Mouse (Mus musculus): Measurements from ENCODE around the gene St6galnac3.

Gene St6galnac3

DNA sequence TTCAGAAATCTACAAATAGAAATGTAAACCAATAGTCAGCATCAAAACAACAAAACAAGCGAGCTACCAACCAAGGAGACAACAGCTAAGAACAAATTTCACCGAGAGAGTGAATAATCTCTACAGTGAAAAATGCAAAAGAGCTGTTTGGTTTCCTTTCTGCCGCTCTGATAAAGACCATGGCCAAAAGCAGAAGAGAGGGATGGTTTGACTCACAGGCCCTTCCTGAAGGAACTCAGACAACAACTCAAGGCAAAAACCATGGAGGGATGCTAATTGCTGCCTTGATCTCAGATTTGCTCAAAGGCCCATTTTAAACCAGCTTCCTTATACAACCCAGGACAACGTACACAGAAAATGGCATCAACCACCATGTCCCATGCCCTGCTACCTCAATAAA, 437.4 kb downstream of the St6galnac3 start:
- ATAC-seq (ENCODE audit: low TSS enrichment), result no peak

DNA sequence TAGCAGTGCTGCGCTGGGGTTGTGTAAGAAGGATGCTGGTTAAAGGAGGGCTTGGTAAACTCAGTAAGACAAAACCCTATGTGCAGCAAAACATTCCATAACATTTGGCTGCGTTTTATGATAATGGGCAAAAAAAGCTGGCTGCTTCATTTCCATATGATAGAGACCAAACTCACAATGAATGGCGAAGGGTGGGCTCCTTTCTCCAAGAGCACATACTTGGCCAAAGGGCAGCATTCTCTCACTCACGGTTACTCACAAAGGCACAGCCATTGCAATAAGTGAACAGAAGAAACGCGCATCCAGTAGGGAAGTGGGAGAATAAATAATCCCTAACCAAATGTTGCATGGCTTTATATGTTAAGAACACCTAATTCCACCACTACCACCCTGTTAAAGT, 437.9 kb downstream of the St6galnac3 start:
- no peak for ATAC-seq (ENCODE audit: low TSS enrichment)

DNA sequence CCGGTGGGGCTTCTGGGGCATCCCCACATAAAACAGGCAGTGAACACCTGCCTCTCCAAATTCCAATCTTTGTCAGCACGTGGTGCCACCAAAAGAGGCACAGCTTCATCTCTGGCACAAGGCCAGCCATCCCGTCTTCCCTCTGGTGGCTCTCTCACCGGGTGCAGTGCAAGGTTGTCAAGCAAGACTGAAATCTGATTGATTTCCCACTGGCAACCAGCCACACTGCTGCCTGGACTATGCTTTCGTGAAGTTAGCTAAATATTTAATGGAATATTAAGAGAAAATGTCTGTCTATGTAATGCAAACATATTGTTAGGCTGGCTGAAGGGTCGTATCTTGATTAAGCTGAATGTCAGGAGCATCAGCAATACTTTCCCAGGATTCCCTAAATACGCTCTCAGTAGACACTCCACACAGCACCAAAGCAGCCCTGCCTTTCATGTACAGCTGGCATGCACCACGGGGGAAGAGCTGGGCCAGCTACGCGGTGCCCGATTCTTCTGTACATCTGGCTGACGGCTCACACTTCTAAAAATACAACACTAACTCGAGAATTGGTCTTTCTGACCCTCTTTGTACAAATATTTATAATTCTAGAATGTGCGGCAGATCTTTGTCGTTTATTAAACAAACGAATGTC, 442.7 kb downstream of the St6galnac3 start:
- ATAC-seq (ENCODE audit: low TSS enrichment), result peak; percentile 39; the same call in 1 of the 2 replicates

DNA sequence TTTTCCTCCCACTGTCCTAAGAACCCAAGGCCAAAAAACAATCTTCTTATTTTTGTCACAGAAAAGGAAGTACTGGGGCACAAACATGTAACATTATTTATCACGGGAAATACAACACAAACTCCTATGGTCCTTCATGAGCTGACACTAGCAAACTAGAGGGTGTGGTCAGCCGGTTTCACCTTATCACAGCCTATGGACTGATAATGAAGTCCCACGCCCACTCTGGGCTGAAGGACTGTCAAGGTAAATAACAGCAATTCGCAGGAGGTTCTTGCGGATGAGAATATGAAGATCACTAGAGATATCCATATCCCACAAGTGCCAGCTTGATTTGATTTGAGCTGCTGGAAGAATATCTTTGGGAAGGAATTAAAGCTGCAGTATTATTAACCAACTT, 446.7 kb downstream of the St6galnac3 start:
- no peak for ATAC-seq (ENCODE audit: low TSS enrichment)

DNA sequence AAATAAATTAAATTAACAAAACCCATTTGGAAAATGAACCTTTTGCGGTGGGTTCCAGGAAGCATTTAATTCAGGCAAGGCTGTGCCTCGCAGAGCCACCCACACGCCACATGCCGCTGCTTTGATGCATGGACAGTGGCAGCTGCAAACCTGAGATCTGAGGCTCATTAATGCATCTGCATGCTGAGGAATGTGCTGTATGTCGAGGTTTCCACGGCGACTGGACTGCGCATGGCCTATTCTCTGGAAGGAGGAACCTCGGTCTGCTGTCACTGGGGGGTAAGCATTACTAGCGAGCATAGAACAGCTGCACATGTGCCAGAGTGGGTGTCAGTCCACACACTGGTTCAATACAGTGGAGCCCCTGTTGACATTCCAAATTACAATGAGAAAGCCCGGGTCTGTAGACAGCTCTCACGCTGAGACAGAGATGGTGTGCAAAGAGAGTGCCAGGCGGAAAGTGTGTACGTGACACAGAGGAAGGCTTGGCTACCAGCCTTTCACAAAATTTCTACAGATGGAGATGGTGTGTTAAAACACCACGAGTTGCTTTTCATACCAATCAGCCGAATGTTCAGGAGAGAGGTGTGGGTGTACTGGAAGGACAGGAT, 447.5 kb downstream of the St6galnac3 start:
- peak; percentile 84 for ATAC-seq (ENCODE audit: low TSS enrichment)

DNA sequence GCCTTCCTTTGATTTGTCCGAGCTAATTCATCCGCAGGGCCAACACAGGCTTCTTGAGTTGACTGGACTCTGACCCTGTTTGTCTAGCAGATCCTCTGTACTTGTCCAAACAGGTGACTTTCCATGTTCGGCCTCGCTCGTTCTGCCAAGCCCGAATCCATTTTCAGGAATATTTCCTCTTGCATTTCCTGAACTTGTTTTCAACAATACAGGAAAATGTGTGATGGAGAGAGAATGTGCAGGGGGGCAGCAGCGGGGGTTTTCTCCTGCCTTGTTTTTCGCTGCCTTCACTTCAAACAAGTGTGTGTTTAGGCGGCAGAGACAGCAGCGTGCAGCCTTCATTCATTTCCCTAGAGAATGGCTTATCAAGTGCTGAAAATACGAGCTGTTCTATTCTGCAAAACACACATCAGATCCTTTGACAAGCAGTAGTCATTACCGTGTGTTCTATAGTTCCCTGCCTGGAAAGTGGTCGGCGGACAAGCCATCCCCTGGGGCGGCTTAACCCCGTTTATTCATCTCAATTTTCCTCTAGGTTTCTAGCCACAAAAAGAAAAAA, 448.1 kb downstream of the St6galnac3 start:
- ATAC-seq (ENCODE audit: low TSS enrichment), result no peak; the same call in 1 of the 2 replicates

DNA sequence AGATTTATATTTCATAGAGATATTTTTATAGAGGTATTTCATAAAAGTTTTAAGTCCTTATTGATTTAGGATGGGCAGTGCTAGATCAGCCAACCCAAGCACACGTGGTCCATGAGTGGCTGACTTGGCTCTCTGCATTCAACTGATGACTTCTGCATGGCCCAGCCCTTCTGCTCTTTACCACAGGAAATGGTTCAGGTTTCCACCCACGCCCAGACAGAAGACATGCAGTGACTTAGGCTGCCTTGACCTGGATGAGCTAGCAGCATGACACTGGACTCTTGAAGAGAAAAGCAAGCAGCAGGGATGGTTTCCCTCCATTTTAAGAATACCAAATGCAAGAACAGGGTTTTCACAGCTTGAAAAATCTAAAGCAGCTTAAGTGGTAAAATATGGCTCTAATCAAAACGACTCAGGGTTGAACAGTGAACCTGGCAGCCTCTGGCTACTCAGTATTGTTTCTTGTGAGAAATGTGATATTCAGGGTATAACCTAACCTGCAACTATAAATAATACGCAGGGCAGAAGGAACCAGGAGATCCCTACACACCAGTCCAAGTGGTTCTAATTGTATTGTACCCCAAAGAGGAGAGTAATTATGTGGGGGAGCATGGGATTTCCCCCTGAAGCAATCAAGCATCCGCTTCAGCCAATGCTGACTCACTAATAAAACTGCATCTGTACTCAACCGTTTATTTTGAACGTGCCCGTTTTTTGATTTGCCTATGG, 448.7 kb downstream of the St6galnac3 start:
- ATAC-seq (ENCODE audit: low TSS enrichment), result no peak

DNA sequence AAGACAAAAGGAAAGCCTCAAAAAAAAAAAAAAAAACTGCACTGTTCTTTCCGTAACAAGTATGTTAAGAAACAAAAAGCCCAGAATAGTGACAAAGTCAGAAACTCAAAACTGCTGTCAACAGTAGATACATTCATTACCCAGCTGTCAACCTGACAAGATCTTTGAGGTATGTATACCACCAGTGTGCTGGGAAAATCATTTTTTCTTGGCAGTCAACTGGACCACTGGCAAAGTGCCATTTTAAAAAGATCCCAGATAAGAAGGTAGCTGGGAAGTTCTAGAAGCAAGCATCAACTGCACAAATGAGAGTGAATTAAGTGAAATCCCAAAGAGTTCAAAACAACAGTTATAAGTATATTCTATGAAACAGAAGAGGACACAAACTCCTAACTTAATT, 452.7 kb downstream of the St6galnac3 start:
- no peak for ATAC-seq (ENCODE audit: low TSS enrichment)

DNA sequence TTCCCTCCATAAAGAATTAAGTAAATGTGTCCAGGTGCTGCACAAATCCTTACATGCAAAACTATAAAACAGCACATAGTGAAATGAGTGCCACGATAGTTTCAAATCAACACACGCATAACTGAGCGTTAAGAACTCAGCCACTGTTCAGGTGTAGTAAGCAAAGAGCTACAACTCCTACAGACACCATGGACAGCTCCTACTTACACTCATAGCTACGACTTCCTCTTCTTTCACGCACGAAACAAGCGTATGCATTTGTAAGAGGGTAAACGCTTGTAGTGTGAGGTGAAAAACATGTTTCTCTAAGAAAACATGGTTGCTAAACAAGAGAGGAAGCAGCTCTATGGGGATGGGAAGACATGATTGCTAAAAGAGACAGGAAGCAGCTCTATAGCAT, 457.6 kb downstream of the St6galnac3 start:
- no peak for ATAC-seq (ENCODE audit: low TSS enrichment)

DNA sequence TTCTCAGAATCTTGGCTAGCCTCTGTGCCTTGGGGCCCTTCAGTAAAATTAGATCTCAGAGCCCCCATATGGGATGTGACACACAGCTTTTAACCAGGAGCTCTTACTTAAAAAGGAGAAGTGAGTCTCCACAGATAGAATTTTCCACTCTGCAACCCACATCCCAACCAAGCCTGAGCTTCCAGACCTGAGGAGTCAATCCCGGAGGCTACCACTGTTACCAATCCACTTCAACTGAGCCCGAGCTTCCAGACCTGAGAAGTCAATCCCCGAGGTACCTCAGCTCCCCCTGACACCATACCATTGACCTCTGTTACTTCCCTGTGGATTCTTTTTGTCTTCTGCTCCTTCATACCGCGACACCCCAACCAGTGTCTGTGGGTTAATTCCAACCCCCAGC, 463.0 kb downstream of the St6galnac3 start:
- ATAC-seq (ENCODE audit: low TSS enrichment), result no peak

DNA sequence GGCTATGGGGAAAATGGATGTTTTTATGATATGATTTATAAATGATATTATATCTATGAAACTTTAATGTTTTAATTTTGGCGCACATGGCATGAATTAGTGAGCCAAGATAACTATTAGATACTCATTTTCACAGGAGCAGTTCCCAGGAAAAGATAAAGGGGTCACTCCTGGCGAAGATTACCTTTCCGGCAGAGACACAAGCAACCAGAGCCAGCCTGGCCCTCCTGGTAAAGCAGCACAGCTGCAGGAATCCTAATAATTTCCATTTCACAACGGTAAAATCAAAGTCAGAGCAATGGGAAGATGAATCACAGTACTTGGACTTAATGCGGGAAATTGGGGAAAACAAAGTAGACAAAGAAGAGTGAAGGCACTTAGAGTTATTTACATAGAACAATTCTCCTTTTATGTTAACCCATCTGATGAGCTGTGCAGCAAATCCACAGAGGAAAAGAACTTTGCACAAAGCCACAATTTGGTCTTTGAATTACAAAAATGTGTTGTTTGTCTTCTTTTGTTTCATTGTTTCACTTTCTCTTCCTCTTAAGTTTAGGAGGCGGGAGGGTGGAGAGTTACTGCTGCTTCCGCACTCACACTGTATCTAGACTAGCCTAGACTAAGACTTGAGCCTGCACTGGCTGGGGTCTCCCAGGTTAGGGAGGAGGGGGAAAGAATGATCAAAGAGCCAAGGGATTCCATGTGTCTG, 464.6 kb downstream of the St6galnac3 start:
- ATAC-seq (ENCODE audit: low TSS enrichment), result no peak

DNA sequence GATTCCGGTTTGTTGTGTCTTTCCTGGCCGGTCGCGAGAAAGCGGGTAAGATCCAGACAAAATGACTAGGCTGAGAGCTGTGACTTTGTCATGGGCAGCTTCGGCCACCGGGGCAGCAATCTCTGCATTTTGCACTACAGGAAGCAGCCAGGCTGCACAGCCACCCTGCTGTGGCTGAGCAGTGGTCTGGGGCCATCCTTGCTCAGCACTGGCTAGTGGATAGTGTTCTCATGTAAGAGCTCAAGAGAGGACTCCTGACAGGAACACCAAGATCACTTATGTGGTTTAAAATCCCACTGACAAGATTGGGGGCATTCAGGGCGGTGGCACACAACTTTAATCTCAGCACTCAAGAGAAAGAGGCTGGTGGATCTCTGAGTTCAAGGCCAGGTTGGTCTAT, 469.1 kb downstream of the St6galnac3 start:
- ATAC-seq (ENCODE audit: low TSS enrichment), result no peak

DNA sequence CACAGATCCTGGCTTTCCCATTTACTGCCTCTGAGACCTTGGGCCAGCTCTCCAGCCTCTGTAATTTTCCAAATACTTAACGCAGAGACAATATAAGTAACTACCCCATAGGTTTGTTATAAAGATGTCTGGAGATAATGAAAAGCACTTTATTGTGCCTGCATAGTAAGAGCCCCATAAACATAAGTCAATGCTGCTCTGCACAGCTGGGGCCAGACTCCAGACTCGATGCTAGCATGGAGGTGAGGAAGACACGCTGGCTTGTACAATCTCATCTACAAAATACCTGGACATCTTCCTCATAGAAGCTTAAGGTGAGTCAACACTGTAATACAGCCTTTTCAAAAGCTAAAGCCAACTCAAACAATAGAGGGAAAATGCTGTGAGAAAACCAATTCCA, 473.3 kb downstream of the St6galnac3 start:
- ATAC-seq (ENCODE audit: low TSS enrichment), result no peak

DNA sequence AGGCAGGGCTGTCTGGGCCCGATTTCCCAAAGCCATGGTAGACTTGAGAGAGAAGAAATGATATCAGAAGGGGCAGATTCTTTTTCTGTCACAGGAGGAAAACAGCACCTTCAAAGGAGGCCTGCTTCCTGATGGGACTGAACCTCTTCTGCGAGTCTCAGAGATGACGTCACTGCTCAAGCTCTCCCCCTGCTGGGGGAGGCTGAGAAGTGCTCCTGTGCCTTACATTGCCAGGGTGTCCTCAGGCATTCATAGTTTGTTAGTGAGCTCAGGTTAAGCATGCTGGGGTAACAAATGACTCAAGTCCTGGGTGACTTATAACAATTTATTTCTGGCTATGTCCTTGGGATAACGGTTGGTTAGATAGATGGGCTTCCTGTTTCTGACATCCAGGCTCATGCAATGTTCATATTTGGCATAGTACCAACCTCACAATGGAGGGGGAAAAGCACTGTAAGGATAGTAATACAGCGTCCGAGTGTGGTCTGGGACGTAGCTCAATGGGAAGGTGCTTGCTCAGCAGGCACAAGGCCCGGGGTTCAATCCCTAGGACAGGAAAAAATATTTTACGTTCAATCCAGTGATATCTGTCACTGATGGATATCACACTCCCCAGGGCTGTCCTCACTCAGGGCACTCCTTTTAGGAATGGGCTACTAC, 474.2 kb downstream of the St6galnac3 start:
- ATAC-seq (ENCODE audit: low TSS enrichment), result peak; percentile 92

DNA sequence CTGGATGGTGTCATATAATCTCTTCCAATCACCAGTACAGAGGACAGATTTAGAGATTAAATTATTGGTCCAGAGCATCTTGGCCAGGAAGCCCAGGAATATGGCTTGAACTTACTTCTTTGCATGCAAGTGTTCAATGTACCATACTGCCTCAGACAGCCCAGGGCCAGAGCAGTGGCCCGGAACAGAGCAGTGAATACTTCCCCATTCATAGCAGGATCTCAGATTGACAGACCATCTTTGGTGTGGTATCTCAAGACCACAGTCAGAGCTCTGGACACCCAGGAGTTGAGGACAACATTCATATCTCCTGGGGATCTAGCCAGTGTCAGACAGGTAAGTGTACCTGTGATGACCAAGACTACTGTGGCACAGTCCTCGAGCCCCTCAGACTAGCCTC, 476.1 kb downstream of the St6galnac3 start:
- no peak for ATAC-seq (ENCODE audit: low TSS enrichment)

DNA sequence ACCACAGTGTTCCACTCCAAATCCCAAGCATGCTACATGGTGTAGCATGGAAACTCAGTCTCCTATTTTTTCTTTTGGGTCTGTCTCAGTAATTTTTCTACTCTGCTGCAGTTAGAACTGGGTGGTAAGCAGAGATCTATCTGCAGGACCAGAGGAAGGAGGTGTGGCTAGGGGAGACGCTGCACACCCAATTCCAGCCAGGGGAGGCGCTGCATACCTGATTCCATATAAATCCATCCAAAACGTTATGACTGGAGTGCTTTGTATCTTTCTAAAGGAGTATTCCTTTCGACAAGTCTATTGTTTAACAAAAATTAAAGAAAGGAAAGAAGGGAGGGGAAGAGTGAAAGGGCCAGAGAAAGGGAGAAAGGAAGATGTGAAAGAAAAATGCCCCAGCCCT, 476.9 kb downstream of the St6galnac3 start:
- ATAC-seq (ENCODE audit: low TSS enrichment), result no peak

DNA sequence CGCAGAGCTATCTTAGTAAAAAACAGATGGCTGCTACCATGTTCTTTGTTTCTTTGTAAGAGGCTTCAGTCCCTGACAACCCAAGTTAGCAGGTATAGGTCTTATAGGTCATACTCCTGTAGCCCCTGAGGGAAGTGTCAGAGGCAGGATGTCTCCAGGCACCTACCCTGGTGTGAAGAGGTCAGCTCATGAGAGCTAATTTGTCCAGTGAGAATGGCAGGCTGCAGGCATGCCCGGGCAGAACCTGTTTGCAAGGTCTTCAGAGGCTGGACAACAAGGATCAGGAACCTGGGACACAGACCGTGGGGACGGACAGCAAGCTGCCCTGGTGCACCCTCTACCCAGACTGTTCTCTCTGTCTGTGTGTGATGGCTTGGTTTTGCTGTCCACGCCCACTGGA, 482.4 kb downstream of the St6galnac3 start:
- ATAC-seq (ENCODE audit: low TSS enrichment), result no peak

DNA sequence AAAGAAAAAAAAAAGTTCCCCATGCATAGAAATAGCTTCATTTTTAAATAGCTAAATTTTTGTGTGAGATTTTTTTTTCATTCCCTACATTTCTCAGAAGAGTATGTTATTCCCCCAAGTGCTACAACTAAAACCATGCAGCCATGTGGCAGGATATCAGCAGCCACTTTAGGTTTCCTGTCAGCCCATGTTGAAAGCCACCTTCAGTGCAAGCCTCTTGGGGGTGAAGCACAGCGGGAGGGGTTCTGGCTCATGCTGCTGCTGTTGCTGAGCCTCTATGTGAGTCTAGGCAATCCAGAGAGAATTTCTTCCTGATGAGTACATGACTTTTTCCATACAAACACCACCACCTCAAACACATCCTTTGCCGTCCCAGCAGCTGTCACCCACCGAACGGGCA, 483.8 kb downstream of the St6galnac3 start:
- peak; percentile 24; the same call in 1 of the 2 replicates for ATAC-seq (ENCODE audit: low TSS enrichment)

DNA sequence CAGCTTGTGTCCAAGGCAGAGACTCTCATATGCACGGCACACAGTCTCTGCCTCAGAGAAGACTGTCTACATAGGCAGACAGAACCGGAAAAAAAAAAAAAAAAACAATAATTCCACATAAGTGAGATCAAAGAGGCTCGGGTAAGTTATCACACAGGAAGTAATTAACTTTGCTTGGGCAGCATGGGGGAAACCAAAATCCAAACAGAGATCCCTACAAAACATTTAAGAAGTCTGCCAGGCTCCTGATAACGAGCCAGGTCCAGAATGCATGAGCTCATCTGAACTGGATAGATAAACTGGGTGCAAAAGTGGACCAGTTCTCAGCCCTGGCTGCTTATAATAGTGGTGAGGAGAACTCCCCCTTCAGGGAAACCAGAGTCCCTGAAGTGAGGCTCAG, 484.6 kb downstream of the St6galnac3 start:
- no peak for ATAC-seq (ENCODE audit: low TSS enrichment)

DNA sequence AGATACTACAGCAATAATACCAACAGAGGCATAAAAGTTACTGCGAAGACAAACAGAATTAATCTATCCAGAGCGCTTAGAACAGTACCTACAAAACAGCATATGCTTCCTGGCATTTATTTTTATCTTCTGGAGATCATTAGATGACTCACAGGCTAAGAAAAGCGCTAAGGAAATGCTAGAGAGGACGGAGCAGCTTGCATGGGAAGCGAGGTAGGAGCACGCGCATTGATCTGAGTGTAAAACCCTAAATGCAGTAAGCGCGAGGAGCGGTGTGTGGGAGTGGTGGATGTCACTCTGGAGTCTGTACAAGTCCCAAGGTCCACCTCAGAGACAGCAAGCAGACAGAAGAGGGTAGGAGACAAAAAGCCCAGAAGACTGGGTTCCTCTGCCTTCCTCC, 486.6 kb downstream of the St6galnac3 start:
- ATAC-seq (ENCODE audit: low TSS enrichment), result peak; percentile 86

DNA sequence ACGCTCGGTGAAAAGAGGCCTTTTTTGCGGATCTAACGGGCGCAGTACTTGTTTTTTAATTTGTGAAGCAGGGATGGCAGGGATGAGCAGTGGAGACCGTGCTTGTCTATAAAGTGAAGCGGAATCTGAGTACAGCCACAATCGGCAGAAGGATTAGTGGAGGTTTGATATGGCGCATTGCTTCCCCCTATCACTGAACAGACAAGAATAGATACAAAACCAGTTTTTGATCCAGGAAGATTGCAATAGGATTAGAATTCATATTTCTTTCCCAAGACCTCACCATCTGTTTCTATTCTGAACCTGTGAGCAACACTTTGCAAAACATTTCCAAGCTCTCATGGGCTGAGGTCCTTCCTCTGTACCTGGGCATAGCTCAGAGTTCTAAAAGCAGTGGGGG, 488.7 kb downstream of the St6galnac3 start:
- ATAC-seq (ENCODE audit: low TSS enrichment), result no peak
